Mouse (Mus musculus): Measurements from ENCODE around the gene Ifrd2. TPM values are rescaled to one million over a fixed set of nuclear protein-coding genes. Genes with fewer than 3 reads are reported as not detected.

The Ifrd2 gene
- total and polyA plus RNA-seq, 3 experiments, result 76.0 to 183 (median 156) TPM

GRCm38 (mm10) chr9:107582509-107583062, 4.9 kb upstream of the Ifrd2 start:
- ATAC-seq (ENCODE audit: extremely low read depth, insufficient number of reproducible peaks, low FRiP score, poor library complexity, severe bottlenecking) (no peak), DNase-seq (ENCODE audit: low spot score) (no peak)
- H3K4me3 ChIP-seq (ENCODE audit: low read depth, low read length), result peak overlapping the region; percentile 83; the same call in 1 of the 2 replicates
- no peaks in the 10 kb centered on the region for H3K27me3 ChIP-seq (ENCODE audit: insufficient read depth, low read length)
- peaks cover 57% of the 10 kb centered on the region for H3K36me3 ChIP-seq (replicated peaks)
- no peak for TF ChIP-seq GATA1 (IDR thresholded peaks at IDR 0.05; ENCODE audit: borderline replicate concordance, low read length)
- TF ChIP-seq GATA2 (IDR thresholded peaks at IDR 0.05; ENCODE audit: borderline replicate concordance, low read depth, low read length), result no peak
- TF ChIP-seq CTCF (IDR thresholded peaks at IDR 0.05; ENCODE audit: low read depth, low read length), result no peak
- no peak for TF ChIP-seq POLR2AphosphoS5 (IDR thresholded peaks at IDR 0.05; ENCODE audit: insufficient replicate concordance, low read depth, low read length)
- no peak for TF ChIP-seq TAL1 (conservative IDR thresholded peaks at IDR 0.05; ENCODE audit: low read depth, low read length)
- H3K9me3 ChIP-seq (replicated peaks), result no peaks in the 10 kb centered on the region
- peaks cover 84% of the 10 kb centered on the region for H3K4me1 ChIP-seq (ENCODE audit: insufficient read depth, low read depth, low read length)

GRCm38 (mm10) chr9:107583174-107583573, 4.3 kb upstream of the Ifrd2 start:
- Histone ChIP-seq H3K27me3 (ENCODE audit: insufficient read depth, low read length) (no peaks in the 10 kb centered on the region), H3K4me3 (ENCODE audit: low read depth, low read length) (peak overlapping the region; percentile 83; the same call in 1 of the 2 replicates), H3K9me3 (replicated peaks) (no peaks in the 10 kb centered on the region), H3K4me1 (ENCODE audit: insufficient read depth, low read depth, low read length) (peaks cover 82% of the 10 kb centered on the region), H3K36me3 (replicated peaks) (peaks cover 52% of the 10 kb centered on the region)
- ATAC-seq (ENCODE audit: extremely low read depth, insufficient number of reproducible peaks, low FRiP score, poor library complexity, severe bottlenecking) (no peak), DNase-seq (ENCODE audit: low spot score) (no peak)
- TF ChIP-seq GATA2 (IDR thresholded peaks at IDR 0.05; ENCODE audit: borderline replicate concordance, low read depth, low read length) (no peak), CTCF (IDR thresholded peaks at IDR 0.05; ENCODE audit: low read depth, low read length) (no peak), TAL1 (conservative IDR thresholded peaks at IDR 0.05; ENCODE audit: low read depth, low read length) (no peak), GATA1 (IDR thresholded peaks at IDR 0.05; ENCODE audit: borderline replicate concordance, low read length) (no peak), POLR2AphosphoS5 (IDR thresholded peaks at IDR 0.05; ENCODE audit: insufficient replicate concordance, low read depth, low read length) (no peak)

- Histone ChIP-seq H3K4me3 (ENCODE audit: low read depth, low read length) (peak overlapping the region; percentile 50; the same call in 1 of the 2 replicates), H3K4me1 (ENCODE audit: insufficient read depth, low read depth, low read length) (peaks cover 84% of the 10 kb centered on the region), H3K27me3 (ENCODE audit: insufficient read depth, low read length) (no peaks in the 10 kb centered on the region), H3K9me3 (replicated peaks) (no peaks in the 10 kb centered on the region), H3K36me3 (replicated peaks) (peaks cover 69% of the 10 kb centered on the region)
- TF ChIP-seq POLR2AphosphoS5 (IDR thresholded peaks at IDR 0.05; ENCODE audit: insufficient replicate concordance, low read depth, low read length) (no peak), CTCF (IDR thresholded peaks at IDR 0.05; ENCODE audit: low read depth, low read length) (no peak), GATA2 (IDR thresholded peaks at IDR 0.05; ENCODE audit: borderline replicate concordance, low read depth, low read length) (no peak), TAL1 (conservative IDR thresholded peaks at IDR 0.05; ENCODE audit: low read depth, low read length) (no peak), GATA1 (IDR thresholded peaks at IDR 0.05; ENCODE audit: borderline replicate concordance, low read length) (no peak)
- no peak for DNase-seq (ENCODE audit: low spot score)
- ATAC-seq (ENCODE audit: extremely low read depth, insufficient number of reproducible peaks, low FRiP score, poor library complexity, severe bottlenecking), result no peak
Measured at GRCm38 (mm10) chr9:107586504-107586903, 938 bp upstream of the Ifrd2 start.

- H3K36me3 ChIP-seq (replicated peaks), result peaks cover 74% of the 10 kb centered on the region
- DNase-seq (ENCODE audit: low spot score) (no peak), ATAC-seq (ENCODE audit: extremely low read depth, insufficient number of reproducible peaks, low FRiP score, poor library complexity, severe bottlenecking) (no peak)
- no peaks in the 10 kb centered on the region for H3K27me3 ChIP-seq (ENCODE audit: insufficient read depth, low read length)
- H3K4me3 ChIP-seq (ENCODE audit: low read depth, low read length), result peak overlapping the region; percentile 80
- TF ChIP-seq GATA2 (IDR thresholded peaks at IDR 0.05; ENCODE audit: borderline replicate concordance, low read depth, low read length), result no peak
- peak; percentile 64 for TF ChIP-seq TAL1 (conservative IDR thresholded peaks at IDR 0.05; ENCODE audit: low read depth, low read length)
- TF ChIP-seq GATA1 (IDR thresholded peaks at IDR 0.05; ENCODE audit: borderline replicate concordance, low read length), result no peak
- no peak for TF ChIP-seq POLR2AphosphoS5 (IDR thresholded peaks at IDR 0.05; ENCODE audit: insufficient replicate concordance, low read depth, low read length)
- no peak for TF ChIP-seq CTCF (IDR thresholded peaks at IDR 0.05; ENCODE audit: low read depth, low read length)
- no peaks in the 10 kb centered on the region for H3K9me3 ChIP-seq (replicated peaks)
- H3K4me1 ChIP-seq (ENCODE audit: insufficient read depth, low read depth, low read length), result peaks cover 81% of the 10 kb centered on the region
Measured at GRCm38 (mm10) chr9:107587833-107588639, 594 bp downstream of the Ifrd2 start.

GRCm38 (mm10) chr9:107590058-107590772, 2.8 kb downstream of the Ifrd2 start:
- Histone ChIP-seq H3K36me3 (replicated peaks) (peaks cover 74% of the 10 kb centered on the region), H3K27me3 (ENCODE audit: insufficient read depth, low read length) (no peaks in the 10 kb centered on the region; the same call in 1 of the 2 replicates), H3K4me1 (ENCODE audit: insufficient read depth, low read depth, low read length) (peaks cover 73% of the 10 kb centered on the region), H3K9me3 (replicated peaks) (no peaks in the 10 kb centered on the region), H3K4me3 (ENCODE audit: low read depth, low read length) (peak overlapping the region; percentile 80)
- DNase-seq (ENCODE audit: low spot score) (peak; percentile 82), ATAC-seq (ENCODE audit: extremely low read depth, insufficient number of reproducible peaks, low FRiP score, poor library complexity, severe bottlenecking) (0 out of 2 replicates have a peak, but pooled peaks have one; percentile 32)
- TF ChIP-seq GATA1 (IDR thresholded peaks at IDR 0.05; ENCODE audit: borderline replicate concordance, low read length) (no peak), GATA2 (IDR thresholded peaks at IDR 0.05; ENCODE audit: borderline replicate concordance, low read depth, low read length) (no peak), CTCF (IDR thresholded peaks at IDR 0.05; ENCODE audit: low read depth, low read length) (no peak), TAL1 (conservative IDR thresholded peaks at IDR 0.05; ENCODE audit: low read depth, low read length) (no peak)

- ATAC-seq (ENCODE audit: extremely low read depth, insufficient number of reproducible peaks, low FRiP score, poor library complexity, severe bottlenecking), result no peak
- no peak for DNase-seq (ENCODE audit: low spot score)
- no peak for TF ChIP-seq CTCF (IDR thresholded peaks at IDR 0.05; ENCODE audit: low read depth, low read length)
- TF ChIP-seq GATA1 (IDR thresholded peaks at IDR 0.05; ENCODE audit: borderline replicate concordance, low read length), result no peak
- TF ChIP-seq POLR2AphosphoS5 (IDR thresholded peaks at IDR 0.05; ENCODE audit: insufficient replicate concordance, low read depth, low read length), result no peak
- no peak for TF ChIP-seq TAL1 (conservative IDR thresholded peaks at IDR 0.05; ENCODE audit: low read depth, low read length)
- no peak for TF ChIP-seq GATA2 (IDR thresholded peaks at IDR 0.05; ENCODE audit: borderline replicate concordance, low read depth, low read length)
- Histone ChIP-seq H3K4me1 (ENCODE audit: insufficient read depth, low read depth, low read length) (peaks cover 68% of the 10 kb centered on the region), H3K36me3 (replicated peaks) (peaks cover 75% of the 10 kb centered on the region), H3K9me3 (replicated peaks) (no peaks in the 10 kb centered on the region), H3K4me3 (ENCODE audit: low read depth, low read length) (peak overlapping the region; percentile 80; the same call in 1 of the 2 replicates), H3K27me3 (ENCODE audit: insufficient read depth, low read length) (no peaks in the 10 kb centered on the region; the same call in 1 of the 2 replicates)
Measured at GRCm38 (mm10) chr9:107590773-107591060, 3.3 kb downstream of the Ifrd2 start.

Data from G1E (cell line).